Mouse (Mus musculus) granulocyte monocyte progenitor cell, adult 5-6 weeks (primary cell): Measurements from ENCODE around the gene Dot1l. TPM values are rescaled to one million over a fixed set of nuclear protein-coding genes. Genes with fewer than 3 reads are reported as not detected.
A peak's percentile ranks its signal among the peaks of the same experiment; 100 is the strongest.

Source experiments
- ATAC-seq: replicated peaks from 2 replicates; pipeline ENCODE4 v1.8.0; 2016; ENCODE audit warnings: mild to moderate bottlenecking, moderate TSS enrichment, inconsistent platforms; ENCODE audit not compliant: poor library complexity, severe bottlenecking
- total RNA-seq, 2 experiments: library from RNA; stranded (forward) in 1 of 2; stranded (reverse) in 1 of 2; fragments of 200-712, 200-1000 nt in 1 of 2; fragments of >200 nt in 1 of 2; fragmentation: Nextera tagmentation in 1 of 2; gene quantifications; 2 replicates each; pipeline ENCODE4 v1.2.3; 2014 to 2017

Gene Dot1l
- total RNA-seq, 2 experiments from 2014 or later: 13.4 to 41.6 TPM

GRCm38 (mm10) chr10:80756967-80757366, 2.0 kb downstream of the Dot1l start:
- no peak for ATAC-seq

DNA sequence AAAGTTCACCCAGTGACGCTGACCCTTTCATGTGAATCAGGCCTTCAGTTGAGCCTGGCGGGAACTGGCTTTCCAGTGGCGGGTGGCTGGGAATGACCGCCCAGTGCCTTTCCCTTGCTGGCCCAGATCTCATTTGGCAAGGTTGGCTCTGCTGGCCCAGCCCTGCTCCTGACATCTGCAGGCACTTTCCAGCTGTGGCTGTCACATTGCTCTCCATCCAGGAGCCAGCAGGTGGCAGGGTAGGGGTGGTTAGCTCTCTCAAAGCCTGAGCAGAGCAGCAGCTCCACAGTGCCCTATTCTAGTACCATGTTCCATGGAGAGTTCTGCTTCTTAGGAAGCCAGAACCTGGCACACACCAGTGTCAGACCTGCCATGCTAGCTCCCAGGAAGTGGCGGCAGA, 2.7 kb downstream of the Dot1l start:
- ATAC-seq: peak; percentile 61

- ATAC-seq: no peak
Measured at GRCm38 (mm10) chr10:80758651-80759050, 3.6 kb downstream of the Dot1l start.

DNA sequence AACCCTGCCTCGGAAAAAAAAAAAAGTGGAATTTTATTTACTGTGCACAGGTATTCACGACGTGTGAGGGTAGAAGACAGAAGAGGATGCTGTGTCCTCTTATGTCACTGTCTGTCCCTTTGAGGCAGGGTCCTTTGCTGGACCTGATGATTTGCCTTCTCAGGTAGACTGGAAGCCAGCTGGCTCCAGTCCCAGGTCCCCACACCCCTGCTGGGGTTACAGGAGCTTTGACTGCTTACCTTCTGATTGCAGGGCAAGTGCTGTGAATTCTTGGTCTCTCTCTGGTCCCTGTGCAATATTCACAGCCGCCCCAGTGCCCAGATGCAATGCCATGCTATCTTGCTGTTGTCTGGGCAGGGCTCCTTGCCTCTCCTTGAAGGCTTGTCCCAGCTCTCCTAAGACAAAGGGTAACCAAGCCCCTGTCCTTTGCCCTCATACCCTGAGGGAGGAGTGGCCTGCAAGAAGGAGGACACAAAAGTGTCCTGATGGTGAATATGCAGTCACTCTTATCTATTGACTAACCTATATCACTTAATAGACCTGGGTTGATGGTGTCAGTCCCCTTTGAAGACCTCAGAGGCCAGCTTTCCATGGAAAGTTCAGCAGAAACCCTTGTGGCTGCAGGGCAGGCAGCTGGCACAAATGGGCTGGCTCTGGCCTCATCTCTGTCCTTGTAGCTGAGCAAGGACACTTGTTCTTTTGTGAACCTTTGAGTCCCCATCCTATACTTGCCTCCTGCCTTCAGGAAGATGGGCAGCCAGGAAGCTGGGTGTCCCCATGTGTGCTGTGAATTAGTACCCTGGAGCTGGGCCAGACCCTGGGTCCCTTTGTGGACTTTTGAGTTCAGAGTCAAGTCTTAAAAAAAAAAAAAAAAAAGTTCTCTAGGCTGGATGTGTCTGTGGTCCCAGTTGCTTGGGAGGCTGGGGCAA, 5.9 kb downstream of the Dot1l start:
- no peak for ATAC-seq

DNA sequence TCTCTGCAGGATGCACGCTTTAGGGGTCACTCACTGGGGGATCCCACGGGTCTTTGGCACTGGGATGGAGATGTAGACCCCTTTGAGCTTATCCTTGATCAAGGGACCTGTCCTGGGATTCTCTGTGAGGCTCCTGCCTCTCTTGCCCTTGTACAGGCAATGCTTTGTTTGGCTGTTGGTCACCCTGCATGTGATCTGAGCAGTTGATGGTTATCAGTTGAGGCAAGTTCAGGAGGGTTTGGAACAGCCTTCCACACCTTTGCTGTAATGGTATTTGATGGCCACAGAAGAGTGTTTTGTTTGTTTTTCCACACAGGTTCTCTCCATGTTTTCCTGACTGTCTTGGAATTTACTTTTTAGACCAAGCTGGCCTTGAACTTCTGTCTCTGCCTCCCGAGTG, 6.8 kb downstream of the Dot1l start:
- ATAC-seq: no peak

- peak; percentile 95 for ATAC-seq
Measured at GRCm38 (mm10) chr10:80763502-80763901, 8.5 kb downstream of the Dot1l start.

- ATAC-seq: no peak
Measured at GRCm38 (mm10) chr10:80765746-80766145, 10.7 kb downstream of the Dot1l start.

DNA sequence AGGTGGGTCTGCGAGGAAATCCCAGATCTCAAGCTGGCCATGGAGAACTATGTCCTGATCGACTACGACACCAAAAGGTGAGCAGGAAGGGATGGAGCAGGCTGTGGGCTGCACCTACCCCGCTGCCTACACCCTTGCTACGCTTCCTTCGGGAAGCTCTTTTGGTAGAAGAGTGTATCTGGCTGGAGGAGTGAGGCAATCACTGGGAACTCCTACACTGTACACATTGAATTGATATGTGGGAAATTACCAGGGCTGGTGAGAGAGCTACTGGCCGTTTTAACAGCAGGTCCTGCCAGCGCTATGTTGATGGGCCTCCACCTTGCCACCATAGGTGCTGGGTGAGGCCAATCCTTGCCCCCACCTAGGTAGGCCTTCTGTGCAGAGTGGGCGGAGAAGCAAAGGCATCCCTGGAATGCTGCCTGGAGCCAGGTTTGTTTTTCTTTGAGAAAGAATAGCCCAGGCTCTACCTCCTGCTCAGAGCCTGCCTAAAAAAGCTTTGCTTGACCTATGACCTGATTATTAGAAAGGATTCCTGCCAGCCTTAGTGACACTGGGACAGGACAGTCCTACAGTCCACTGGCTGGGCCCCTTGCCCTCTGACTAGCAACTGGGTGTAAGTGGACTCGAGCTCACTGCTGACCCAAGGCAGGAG, 11.3 kb downstream of the Dot1l start:
- no peak for ATAC-seq

GRCm38 (mm10) chr10:80768365-80768764, 13.4 kb downstream of the Dot1l start:
- no peak for ATAC-seq

DNA sequence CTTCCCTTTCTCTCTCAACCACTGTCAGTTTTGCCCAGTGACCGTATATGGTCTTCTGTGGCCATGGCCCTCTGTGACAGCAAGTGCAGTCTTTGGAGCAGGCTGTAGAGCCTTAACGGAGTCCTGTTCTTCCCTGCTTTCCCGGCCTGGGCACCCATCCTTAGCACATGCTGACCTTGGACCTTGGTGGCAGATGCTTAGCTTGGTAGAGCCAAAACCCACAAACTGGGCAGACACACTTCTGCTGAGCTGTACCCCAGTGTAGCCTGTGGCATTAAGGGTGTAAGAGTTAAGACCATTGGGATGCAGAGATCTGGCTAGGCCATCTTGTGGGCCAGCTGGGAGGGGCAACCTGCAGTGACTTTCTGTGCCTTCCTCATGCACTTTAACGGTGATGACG, 18.8 kb downstream of the Dot1l start:
- ATAC-seq: peak; percentile 5; the same call in 1 of the 2 replicates

DNA sequence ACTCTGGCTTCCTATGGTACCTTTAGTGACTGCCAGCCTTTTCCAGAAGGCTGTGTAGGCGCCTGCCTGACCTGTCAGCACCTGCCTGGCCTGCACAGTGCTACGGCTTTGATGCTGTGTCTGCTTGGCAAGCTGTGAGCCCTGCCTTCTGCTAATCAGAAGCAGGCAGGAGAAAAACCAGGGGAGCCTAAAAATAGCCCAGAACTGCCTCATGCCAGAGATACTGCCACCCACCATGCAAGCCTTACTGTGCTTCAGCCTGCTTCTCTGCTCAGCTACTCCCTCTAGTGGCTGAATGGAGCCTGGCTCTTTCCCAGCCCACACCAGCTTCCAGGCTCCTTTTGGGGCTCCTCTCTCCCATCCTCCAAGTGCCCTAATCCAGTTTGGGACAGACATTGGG, 19.5 kb downstream of the Dot1l start:
- ATAC-seq: peak; percentile 82

DNA sequence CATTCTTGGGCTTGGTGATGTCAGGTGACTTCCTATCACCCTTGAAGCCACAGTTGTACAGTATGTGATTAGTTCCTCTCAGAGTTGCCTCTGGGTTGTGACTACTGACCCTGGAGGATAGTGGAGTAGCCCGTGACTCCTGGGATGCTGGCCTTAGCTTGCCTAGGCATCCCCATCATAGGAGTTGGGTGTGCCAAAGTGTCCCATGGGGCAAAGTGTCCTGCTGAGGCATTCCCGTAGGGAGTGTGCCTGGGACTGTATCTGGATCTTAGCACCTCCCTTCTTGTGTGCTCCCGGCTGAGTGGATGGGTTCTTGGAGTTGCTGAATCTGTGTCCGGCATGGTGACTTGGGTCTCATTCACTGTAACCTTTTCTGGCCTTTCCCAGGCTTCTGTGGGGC, 20.0 kb downstream of the Dot1l start:
- ATAC-seq: no peak

- ATAC-seq: no peak
Measured at GRCm38 (mm10) chr10:80775731-80776130, 20.7 kb downstream of the Dot1l start.

GRCm38 (mm10) chr10:80776358-80776869, 21.4 kb downstream of the Dot1l start:
- ATAC-seq: no peak

- no peak for ATAC-seq
Measured at GRCm38 (mm10) chr10:80777123-80777522, 22.1 kb downstream of the Dot1l start.

GRCm38 (mm10) chr10:80779565-80779964, 24.6 kb downstream of the Dot1l start:
- no peak for ATAC-seq

DNA sequence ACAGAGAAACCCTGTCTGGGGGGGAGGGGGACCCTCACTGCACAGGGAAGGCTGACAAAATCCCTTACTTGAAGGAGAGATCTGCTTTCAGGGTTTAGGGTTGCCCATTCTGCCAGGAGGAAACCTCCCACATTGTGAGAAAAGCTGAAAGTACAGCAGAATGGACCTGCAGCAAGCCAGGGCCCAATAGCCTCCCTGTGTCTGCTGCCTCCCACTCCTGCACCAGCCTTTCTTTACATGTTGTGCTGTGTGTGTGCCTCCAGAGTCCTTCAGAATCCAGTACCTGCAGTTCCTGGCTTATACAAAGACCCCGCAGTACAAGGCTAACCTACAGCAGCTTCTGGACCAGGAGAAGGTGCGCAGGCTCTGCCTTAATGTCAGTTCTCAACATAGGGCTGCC, 29.3 kb downstream of the Dot1l start:
- ATAC-seq: no peak

- ATAC-seq: no peak
Measured at GRCm38 (mm10) chr10:80784871-80785270, 29.9 kb downstream of the Dot1l start.

- no peak for ATAC-seq
Measured at GRCm38 (mm10) chr10:80785963-80786362, 31.0 kb downstream of the Dot1l start.

DNA sequence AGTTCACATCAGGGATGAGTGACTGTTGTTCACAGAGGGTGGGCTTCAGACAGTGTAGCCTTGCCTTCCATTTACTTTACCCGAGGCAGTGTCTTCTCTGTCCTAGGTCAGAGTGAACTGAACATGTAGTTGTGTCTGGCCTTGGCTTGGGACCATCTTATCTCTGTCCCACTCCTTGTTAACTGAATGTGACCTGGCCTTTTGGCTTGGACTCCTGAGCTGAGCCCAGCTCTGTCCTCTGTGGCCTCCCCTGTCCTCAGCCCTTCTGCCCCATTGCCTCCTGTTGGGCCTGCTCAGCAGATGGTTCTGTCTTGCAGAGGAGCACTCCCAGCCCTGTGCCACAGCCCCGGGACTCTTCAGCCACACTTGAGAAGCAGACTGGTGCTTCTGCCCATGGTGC, 32.5 kb downstream of the Dot1l start:
- ATAC-seq: no peak

GRCm38 (mm10) chr10:80790761-80791404, 35.9 kb downstream of the Dot1l start:
- no peak for ATAC-seq
